Mouse (Mus musculus): ENCODE results near the gene Mc1r.
"Not testable (repeated sequence)": the region's sequence is repeated elsewhere in the genome, so short reads cannot be mapped to it uniquely, and the experiment has no call there.

Gene Mc1r

DNA sequence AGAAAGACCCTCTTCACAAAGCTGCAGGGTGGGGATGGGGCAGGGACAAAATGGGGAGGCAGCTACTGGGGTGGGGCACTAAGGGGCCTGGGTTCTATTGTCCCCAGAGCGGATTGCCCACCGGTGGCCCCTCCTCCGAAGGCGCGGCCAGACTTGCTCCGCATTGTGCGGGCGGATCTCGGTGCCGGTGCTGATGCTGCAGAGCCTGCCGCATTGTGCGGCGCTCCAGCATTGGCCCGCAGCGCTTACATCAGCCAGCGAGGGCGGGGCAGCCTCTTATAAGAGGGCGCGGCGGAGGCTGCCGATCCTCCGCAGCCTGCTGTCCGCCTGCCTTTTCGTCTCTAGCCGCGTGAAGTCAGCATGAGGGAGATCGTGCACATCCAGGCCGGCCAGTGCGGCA, 4.3 kb downstream of the Mc1r start, which contains the start of gene Tubb3:
TSS of gene Tubb3 (plus strand) at position 179 of the 400 bp plus-strand sequence.
- no peak for DNase-seq (ENCODE audit: extremely low read depth, low read depth, low spot score)

DNA sequence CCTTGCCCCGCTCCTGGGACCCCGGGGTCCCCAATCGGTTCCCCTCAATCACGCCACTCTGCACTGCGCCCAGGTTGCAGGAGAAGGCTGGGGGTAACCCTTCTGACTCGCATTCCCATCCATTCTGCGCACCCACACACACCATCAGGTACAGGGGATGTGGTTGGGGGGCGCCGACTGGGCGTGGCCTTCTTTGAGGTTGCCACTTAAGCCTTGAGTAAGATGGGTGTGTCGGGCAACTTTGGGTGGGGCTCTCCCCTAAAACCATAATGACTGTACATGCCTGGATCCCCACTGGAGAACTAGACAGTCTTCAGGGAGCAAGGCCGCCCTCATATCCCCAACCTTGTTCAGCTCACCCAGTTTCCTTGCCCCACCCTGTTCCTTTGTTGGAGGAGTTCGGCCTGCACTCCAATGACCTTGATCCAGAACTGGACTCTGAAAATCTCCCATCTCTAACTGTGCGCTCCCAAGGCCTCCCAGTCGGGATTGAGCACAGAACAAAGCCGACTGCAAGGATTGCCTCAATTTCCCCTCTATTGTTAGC, 4.9 kb downstream of the Mc1r start:
- no peak for DNase-seq (ENCODE audit: extremely low read depth, low read depth, low spot score)

DNA sequence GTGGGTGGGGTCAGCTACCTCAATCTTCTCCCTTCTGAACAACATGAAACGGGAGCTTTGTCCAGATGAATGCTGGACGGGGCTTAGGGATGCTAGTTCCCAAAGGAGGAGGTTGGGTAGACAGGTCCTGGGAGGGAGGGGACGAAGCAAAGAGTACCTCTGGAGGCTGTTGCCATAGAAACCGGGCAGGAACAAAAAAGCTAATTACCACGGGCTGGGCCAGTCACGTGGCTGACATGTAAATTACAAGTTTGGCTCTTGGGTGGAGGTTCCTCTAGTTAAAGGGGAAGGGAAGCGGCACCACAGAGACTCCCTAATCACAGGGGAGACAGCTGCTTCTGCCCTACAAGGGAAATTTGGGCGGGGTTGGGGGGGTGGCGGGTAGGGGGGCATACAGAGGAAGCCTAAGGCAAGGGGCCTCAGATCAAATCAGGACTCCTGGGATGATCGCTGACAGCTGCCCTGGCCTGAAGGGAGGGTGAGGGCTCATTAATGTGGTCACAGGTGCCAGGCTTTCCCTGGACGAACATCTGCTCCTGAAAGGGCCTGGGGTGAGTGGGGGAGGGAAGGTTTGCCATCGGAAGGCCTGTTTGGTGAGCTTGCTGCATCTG, 5.8 kb downstream of the Mc1r start:
- no peak for DNase-seq (ENCODE audit: extremely low read depth, low read depth, low spot score)

DNA sequence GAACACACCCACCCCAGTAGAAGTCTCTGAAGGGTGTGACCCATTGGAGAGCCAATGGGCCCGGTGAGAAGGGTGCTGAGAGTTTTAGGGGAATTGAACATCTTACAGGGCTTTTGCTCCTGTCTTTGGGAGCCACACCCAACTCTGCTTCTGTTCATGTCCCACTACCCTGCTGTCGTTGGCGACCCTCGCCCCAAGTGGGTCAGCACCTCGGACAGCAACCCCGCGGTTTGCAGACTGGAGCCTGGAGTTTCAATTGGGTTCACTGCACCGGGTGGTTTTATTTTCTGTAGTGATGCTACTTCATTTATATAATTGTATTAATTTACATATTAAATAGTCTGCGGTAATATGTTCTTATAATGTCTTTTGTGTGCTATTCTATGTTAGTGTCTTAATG, 7.3 kb downstream of the Mc1r start:
- DNase-seq (ENCODE audit: extremely low read depth, low read depth, low spot score), result no peak

DNA sequence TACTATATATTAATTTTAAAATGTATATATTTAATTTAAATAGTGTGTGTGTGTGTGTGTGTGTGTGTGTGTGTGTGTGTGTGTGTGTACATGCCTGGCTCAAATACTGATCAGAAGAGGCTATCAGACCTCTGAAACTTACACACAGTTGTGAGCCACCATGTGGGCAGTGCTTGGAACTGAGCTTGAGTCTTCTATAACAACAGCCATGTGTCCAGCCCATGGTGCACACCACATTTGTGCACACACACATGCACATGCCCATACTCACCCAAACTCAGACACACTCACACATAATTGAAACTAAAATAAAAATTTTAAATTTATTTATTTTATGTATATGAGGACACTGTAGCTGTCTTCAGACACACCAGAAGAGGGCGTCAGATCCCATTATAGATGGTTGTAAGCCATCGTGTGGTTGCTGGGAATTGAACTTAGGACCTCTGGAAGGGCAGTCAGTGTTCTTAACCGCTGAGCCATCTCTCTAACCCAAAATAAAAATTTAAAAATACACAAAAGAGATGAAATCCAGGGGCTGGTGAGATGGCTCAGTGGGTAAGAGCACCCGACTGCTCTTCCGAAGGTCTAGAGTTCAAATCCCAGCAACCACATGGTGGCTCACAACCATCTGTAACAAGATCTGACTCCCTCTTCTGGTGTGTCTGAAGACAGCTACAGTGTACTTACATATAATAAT, 8.2 kb downstream of the Mc1r start:
- not testable (repeated sequence) for DNase-seq (ENCODE audit: extremely low read depth, low read depth, low spot score)

DNA sequence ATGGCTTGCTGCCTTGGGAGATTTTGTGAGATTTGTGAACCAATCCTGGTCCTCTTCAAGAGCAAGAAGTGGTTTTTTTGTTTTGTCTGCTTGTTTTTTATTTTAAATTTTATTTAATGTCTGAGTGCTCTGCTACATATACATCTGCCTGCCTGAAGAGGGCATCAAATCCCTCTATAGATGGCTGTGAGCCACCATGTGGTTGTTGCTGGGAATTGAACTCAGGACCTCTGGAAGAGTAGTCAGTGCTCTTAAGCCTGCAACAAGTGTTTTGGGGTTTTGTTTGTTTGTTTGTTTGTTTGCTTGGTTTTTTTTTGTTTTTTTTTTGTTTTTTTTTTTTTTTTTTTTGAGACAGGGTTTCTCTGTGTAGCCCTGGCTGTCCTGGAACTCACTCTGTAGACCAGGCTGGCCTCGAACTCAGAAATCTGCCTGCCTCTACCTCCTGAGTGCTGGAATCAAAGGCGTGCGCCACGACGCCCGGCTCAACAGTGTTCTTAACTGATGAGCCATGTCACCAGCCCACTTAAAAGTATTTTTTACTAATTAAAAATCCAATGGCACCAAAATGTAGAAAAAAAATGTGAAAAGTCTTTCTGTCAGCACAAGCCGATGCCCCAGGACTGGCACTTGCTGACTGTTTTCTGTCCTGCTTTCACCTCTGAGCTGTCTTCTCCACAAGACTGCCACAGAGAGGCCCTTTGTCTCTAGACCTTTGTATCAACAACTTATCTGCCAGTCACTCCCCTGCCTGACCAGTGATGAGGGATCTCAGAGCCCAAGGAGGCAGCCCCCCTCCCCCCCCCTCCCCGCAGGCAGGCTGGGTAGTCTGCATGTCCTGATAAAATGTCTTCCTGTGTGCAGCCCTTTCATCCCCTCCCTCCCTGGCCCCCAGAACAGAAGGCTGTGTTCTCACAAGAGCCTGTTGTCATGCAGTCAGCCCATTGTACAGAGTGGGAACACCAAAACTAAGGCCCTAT, 9.3 kb downstream of the Mc1r start:
- DNase-seq (ENCODE audit: extremely low read depth, low read depth, low spot score), result no peak

DNA sequence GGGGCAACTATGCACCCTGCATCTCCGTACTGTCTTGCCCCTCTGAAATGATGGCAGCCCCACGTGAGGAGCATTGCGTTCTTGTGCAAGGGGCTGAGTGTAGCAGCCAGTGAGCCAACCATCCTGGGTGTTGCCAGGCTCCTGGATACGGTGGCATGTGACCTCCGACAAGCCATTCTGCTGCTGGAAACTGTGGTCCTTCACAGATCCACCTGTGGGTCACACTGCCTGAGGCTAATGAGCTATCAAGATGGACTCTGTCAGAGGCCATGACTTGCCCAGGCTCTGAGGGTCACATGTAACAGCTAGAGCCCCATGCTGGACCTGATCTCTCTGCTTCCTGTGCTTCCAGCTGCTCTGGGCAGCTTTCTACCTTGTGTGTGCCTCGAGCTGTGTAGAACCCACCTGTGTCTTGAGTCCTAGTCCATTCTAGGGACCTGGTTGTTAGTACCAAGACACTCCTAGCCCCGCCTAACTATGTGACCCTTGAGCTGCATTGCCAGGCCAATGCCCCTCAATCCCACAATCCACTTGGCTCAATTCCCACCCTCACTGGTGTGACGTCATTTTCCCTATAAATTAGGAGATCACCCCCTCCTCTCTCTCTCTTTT, 10.1 kb downstream of the Mc1r start:
- no peak for DNase-seq (ENCODE audit: extremely low read depth, low read depth, low spot score)

DNA sequence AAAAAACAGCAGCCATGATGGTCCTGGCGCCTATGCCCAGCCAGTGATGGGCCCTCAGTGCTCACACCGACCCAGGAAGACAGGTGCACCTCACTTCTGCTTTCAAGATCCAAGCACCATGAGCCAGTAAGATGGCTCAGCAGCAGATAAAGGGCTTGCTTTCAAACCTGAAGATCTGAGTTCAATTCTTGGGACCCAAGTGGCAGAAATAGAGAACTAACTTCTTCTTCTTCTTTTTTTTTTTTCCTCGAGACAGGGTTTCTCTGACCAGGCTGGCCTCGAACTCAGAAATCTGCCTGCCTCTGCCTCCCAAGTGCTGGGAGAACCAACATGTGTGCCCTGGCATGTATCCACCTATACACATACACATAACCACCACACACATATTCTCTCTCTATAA, 12.8 kb downstream of the Mc1r start:
- no peak for DNase-seq (ENCODE audit: extremely low read depth, low read depth, low spot score)

DNA sequence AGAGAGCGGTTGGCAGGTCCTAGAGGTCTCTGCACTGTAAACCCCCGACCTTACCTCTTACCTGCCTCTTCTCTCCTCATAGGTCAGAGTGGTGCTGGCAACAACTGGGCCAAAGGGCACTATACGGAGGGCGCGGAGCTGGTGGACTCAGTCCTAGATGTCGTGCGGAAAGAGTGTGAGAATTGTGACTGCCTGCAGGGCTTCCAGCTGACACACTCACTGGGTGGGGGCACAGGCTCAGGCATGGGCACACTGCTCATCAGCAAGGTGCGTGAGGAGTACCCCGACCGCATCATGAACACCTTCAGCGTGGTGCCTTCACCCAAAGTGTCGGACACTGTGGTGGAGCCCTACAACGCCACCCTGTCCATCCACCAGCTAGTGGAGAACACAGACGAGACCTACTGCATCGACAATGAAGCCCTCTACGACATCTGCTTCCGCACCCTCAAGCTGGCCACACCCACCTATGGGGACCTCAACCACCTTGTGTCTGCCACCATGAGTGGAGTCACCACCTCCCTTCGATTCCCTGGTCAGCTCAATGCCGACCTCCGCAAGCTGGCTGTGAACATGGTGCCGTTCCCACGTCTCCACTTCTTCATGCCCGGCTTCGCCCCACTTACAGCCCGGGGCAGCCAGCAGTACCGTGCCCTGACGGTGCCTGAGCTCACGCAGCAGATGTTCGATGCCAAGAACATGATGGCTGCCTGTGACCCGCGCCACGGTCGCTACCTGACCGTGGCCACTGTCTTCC, 13.8 kb downstream of the Mc1r start:
- DNase-seq (ENCODE audit: extremely low read depth, low read depth, low spot score), result no peak

DNA sequence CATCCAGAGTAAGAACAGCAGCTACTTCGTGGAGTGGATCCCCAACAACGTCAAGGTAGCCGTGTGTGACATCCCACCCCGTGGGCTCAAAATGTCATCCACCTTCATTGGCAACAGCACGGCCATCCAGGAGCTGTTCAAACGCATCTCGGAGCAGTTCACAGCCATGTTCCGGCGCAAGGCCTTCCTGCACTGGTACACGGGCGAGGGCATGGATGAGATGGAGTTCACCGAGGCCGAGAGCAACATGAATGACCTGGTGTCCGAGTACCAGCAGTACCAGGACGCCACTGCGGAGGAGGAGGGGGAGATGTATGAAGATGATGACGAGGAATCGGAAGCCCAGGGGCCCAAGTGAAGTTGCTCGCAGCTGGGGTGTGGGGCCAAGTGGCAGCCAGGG, 14.4 kb downstream of the Mc1r start:
- no peak for DNase-seq (ENCODE audit: extremely low read depth, low read depth, low spot score)

DNA sequence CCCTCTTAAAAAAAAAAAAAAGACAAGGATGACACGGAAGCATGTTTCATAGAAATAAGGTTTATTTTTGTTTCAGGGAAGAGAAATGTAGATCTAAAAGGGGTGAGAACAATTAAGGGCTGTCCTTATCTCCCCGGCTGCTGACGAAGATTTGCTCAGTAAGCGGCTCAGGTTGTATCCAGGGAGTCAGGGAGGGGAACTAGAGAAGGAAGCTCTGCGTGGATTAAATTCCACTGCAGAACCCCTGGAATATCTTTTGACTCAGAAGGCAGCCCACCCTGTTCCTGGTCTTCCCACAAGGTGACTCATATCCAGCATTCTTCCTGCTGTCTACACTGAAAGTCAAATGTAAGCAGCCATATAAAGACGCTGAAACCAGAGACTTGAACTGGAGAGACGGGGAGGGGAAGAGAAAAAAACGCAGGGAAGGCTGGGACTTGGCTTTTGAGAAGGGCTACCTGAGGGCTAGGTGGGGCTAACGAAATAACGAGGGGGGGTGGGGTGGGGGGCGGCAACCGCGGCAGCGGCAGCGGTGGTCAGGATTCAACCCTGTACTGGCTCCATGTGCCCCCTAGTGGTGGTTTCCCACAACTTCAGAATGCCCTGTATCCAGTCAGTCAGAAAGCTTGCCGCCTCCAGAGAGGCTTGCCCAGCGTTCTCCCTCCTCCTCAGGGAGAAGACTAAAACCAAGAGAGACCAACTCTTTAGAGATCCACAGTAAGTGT, 15.3 kb downstream of the Mc1r start:
- no peak for DNase-seq (ENCODE audit: extremely low read depth, low read depth, low spot score)

DNA sequence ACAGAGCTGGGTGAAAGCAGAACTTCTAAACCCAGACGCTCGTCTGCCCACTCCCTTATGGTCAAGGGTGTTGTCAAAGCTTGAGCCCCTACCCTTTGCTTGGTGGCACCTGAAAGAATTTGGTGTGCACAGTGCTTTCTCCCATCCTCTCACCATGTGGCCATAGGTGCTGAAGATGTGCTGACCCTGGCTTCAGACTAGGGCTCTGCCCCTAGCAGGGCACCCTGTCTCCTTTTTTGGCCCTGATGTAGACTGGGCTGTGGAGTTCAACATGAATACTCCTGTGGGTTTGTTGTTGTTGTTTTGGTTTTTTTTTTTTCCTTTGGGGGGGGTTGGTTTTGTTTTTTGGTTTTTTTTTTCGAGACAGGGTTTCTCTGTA, 15.9 kb downstream of the Mc1r start:
- DNase-seq (ENCODE audit: extremely low read depth, low read depth, low spot score), result no peak

DNA sequence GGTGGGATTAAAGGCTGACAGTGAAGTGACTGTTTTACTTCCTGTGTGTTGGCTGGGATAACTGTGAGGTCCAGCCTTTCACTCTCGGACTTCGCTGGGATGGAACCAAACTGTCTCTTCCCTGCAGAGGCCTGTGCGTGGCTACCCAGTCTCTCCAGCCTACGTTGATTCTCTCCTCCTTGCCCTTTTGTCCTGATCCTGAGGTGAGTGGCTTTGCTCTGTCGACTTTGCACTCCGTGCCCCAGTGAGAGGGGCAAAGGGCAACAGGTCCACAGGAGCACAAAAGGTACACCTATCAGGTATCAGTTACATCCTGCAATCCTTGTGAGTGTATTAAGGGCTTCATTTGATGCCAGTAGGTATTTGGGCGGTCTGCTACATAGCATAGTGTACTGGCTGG, 16.5 kb downstream of the Mc1r start, which contains the start of gene Def8:
TSS of gene Def8 (plus strand) at position 87 of the 400 bp plus-strand sequence.
- DNase-seq (ENCODE audit: extremely low read depth, low read depth, low spot score), result no peak

DNA sequence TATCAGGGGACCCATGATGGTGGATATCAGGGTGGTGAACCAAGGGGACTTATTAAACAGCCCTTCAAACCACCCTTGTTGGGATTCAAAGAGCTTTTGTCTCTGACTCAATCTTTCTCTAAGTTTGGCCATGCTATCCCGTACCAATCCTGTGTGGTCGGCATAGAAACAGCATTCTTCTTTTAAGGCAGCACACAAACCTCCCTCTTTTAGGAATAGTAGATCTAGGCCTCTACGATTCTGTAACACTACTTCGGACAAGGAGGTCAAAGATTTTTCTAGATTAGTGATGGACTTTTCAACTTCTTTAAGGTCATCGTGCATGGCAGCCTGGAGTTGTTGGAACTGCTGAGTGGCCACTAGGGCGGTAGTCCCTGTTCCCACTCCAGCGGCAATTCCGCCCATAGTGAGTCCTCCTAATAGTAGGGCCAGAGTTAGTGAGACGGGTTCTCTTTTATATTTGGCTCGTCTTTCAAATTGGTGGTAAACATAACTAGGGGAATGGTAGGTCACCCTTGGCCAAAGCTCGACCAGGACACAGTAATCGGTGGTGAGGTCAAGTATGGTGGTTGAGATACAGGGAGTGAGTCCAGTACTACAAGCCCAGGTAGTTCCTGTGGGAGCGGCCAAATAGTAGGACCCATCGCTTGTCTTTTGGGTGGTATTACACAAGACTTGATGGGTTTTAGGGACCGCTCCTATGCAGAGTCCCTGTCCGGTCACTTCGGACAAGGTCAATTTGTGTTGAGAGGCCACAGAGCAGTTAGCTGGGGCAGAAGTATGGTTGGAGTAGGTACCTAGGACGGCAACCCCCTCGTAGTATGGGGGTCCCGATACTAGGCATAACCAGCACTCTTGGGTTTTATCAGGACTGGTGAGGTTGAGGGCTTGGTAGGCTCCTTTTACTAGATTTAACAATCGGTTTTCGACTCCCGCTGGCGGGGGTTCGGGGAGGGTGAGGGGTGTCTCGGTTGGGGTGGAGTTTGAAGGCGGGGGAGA, 19.9 kb downstream of the Mc1r start:
- no peak for DNase-seq (ENCODE audit: extremely low read depth, low read depth, low spot score)

DNA sequence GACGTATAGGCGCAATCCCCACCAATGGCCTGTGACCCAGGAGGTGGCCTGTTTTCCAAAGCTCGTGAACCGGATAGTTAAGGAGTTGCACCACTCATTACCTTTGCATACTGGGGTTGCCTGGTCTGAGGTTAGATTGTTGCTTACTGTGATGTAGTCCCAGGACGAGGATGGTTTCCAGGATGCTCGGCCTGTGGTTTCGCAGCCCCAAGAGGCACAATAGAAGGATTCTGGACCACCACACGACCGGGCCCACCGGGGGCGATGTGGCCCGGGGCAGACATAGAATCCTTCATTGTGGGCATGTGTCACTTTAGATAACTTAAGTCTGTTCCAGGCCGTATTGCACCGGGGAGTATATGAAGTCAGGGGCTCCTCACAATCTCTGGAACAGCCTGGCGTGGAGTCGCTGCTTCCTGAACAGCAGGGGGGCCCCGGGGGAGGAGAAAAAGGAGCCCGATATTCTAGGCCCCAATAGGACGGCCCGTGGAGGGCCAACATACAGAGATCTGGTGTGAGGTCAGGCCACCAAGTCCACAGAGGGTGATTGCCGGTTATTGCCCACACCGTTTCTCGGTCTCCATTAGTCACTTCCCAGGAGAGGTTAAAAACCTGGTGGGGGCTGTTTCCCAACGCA, 20.9 kb downstream of the Mc1r start:
- DNase-seq (ENCODE audit: extremely low read depth, low read depth, low spot score), result no peak

DNA sequence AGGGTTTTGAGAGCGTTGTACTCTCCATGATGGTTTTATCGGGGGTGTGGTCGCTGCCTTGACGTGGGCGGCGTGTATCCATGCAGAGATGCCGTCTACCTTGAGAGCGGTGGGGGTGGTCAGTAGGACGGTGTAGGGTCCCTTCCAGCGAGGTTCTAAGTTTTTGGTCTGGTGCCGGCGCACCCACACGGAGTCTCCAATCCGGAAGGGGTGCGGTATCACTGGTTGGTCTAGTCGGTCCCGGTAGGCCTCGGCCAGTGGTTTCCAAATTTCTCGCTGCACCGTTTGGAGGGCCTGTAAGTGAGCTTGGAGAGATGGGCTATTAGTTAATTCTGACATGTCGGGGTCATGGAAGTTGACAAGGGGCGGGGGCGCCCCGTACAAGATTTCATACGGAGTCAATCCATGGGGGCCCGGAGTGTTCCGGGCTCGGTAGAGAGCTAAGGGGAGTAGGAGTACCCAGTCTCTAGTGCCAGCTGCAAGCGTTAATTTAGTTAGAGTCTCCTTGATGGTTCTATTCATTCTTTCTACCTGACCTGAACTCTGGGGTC, 21.5 kb downstream of the Mc1r start:
- DNase-seq (ENCODE audit: extremely low read depth, low read depth, low spot score), result no peak

DNA sequence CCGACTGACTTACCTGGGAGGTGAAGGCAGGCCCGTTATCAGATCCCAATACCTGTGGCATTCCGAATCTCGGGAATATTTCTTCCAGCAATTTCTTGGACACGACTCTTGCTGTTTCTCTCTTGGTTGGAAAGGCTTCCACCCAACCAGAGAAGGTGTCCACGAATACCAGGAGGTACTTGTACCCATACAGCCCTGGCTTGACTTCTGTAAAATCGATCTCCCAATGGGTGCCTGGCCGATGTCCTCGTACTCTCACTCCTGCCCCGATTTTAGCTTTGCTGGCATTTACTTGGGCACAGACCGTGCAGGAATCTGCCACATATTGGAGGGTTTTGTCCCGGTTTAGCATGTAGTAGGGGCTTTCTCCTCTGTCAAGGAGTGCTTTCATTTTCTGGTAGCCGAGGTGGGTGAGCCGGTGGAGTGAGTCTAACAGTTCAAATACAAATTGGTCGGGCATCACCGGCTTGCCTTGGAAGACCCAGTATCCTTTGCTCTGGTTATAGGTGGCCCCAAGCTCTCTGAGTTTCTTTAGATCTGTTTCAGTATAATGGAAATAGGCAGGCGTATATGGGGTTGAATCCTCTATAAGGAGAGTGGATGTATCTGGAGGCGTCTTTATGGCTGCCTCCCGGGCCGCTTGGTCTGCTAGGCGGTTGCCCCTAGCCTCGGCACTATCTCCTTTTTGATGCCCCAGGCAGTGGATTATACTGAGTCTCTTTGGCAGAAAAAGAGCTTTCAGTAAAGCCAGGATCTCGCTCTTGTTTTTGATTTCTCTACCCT, 22.2 kb downstream of the Mc1r start:
- no peak for DNase-seq (ENCODE audit: extremely low read depth, low read depth, low spot score)
